Mouse (Mus musculus): Measurements from ENCODE around the gene Rbfox1.

Gene Rbfox1

GRCm38 (mm10) chr16:5884746-5885689 is at the start of gene Rbfox1:
TSS of gene Rbfox1 (plus strand) at chr16:5885355.
- peak; percentile 84 to 86 for DNase-seq (ENCODE audit: low spot score in 2 of 2)

- peak in 1 of 2 experiments; percentile 44 for DNase-seq (ENCODE audit: low spot score in 2 of 2)
Observed at GRCm38 (mm10) chr16:5836744-5837143, 48.4 kb upstream of the Rbfox1 start.

- no peak for DNase-seq (ENCODE audit: low spot score in 2 of 2)
Observed at GRCm38 (mm10) chr16:5841167-5841566, 44.0 kb upstream of the Rbfox1 start.

- no peak for DNase-seq (ENCODE audit: low spot score in 2 of 2)
Observed at GRCm38 (mm10) chr16:5845645-5846044, 39.5 kb upstream of the Rbfox1 start.

- peak; percentile 32 to 36 for DNase-seq (ENCODE audit: low spot score in 2 of 2)
Observed at GRCm38 (mm10) chr16:5853055-5853454, 32.1 kb upstream of the Rbfox1 start.

- no peak for DNase-seq (ENCODE audit: low spot score in 2 of 2)
Observed at GRCm38 (mm10) chr16:5864350-5864749, 20.8 kb upstream of the Rbfox1 start.

- no peak for DNase-seq (ENCODE audit: low spot score in 2 of 2)
Observed at GRCm38 (mm10) chr16:5866966-5867365, 18.2 kb upstream of the Rbfox1 start.

GRCm38 (mm10) chr16:5870391-5870790 is 14.8 kb upstream of the Rbfox1 start:
- DNase-seq (ENCODE audit: low spot score in 2 of 2), result no peak

- peak; percentile 55 to 69 for DNase-seq (ENCODE audit: low spot score in 2 of 2)
Observed at GRCm38 (mm10) chr16:5881820-5882219, 3.3 kb upstream of the Rbfox1 start.

GRCm38 (mm10) chr16:5885690-5886050 is 515 bp downstream of the Rbfox1 start:
- DNase-seq (ENCODE audit: low spot score in 2 of 2), result no peak

GRCm38 (mm10) chr16:5895564-5895963 is 10.4 kb downstream of the Rbfox1 start:
- DNase-seq (ENCODE audit: low spot score in 2 of 2), result no peak

- DNase-seq (ENCODE audit: low spot score in 2 of 2), result no peak
Observed at GRCm38 (mm10) chr16:5898330-5898729, 13.2 kb downstream of the Rbfox1 start.

- DNase-seq (ENCODE audit: low spot score in 2 of 2), result peak; percentile 56 to 59
Observed at GRCm38 (mm10) chr16:5910742-5911141, 25.6 kb downstream of the Rbfox1 start.

GRCm38 (mm10) chr16:5911880-5912327 is 26.7 kb downstream of the Rbfox1 start:
- peak; percentile 85 to 89 for DNase-seq (ENCODE audit: low spot score in 2 of 2)

GRCm38 (mm10) chr16:5917937-5918336 is 32.8 kb downstream of the Rbfox1 start:
- no peak for DNase-seq (ENCODE audit: low spot score in 2 of 2)

GRCm38 (mm10) chr16:5926986-5927385 is 41.8 kb downstream of the Rbfox1 start:
- DNase-seq (ENCODE audit: low spot score in 2 of 2), result peak; percentile 30 to 47

GRCm38 (mm10) chr16:5931680-5932079 is 46.5 kb downstream of the Rbfox1 start:
- DNase-seq (ENCODE audit: low spot score in 2 of 2), result peak; percentile 82 to 90

GRCm38 (mm10) chr16:5940016-5940415 is 54.9 kb downstream of the Rbfox1 start:
- DNase-seq (ENCODE audit: low spot score in 2 of 2), result no peak

- no peak for DNase-seq (ENCODE audit: low spot score in 2 of 2)
Observed at GRCm38 (mm10) chr16:5945682-5946081, 60.5 kb downstream of the Rbfox1 start.

GRCm38 (mm10) chr16:5953106-5953505 is 68.0 kb downstream of the Rbfox1 start:
- DNase-seq (ENCODE audit: low spot score in 2 of 2), result no peak

- no peak for DNase-seq (ENCODE audit: low spot score in 2 of 2)
Observed at GRCm38 (mm10) chr16:5957418-5957817, 72.3 kb downstream of the Rbfox1 start.

GRCm38 (mm10) chr16:5961786-5962185 is 76.6 kb downstream of the Rbfox1 start:
- peak; percentile 24 to 34 for DNase-seq (ENCODE audit: low spot score in 2 of 2)

GRCm38 (mm10) chr16:5974172-5974571 is 89.0 kb downstream of the Rbfox1 start:
- DNase-seq (ENCODE audit: low spot score in 2 of 2), result no peak

Measured in right cerebral cortex, postnatal 10 days (tissue).